Mouse (Mus musculus): ENCODE measurements around the gene Ndst2. TPM values are rescaled to one million over a fixed set of nuclear protein-coding genes. Genes with fewer than 3 reads are reported as not detected.

Gene Ndst2
- 67.8 and 82.6 TPM in 2 replicates for polyA plus RNA-seq (2012)

DNA sequence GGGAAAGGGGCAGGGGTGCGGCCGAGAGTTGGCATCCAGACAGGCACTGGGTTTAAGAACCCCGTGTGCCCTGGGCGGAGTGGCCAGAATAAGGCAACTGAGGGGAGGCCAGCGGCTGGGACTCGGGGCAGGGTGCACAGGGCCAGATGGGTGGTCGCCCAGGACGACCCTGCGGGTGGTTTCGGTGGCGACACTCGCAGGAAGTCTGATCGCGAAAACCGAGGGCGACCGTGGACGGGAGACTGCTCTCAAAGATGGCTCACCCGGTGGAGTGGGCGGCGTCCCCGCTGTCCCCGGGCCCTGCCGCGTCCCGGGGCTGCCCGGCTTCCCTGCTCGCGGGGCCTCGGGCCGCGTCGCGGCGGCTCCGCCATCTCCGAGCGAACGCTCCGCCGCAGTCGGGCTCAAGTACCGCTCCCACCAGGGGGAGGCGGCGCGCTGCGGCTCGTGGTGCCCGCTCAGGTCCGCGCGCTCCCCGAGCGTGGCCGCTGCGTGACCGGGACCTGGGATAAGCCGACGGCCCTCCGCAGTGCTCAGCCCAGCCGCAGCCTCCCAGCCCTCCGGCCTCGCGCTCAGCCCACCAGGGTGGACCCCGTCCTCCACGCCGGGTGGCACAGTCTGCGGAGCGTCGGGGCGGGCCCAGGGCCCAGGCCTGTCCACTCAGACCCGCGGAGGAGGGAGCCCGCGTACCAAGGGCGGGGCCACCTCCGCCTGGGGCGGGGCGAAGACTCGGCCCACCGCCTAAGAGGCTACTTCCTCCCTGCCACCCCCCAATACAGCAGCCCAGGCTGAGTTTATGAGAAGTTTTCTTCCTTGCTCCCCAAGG is at the start of gene Ndst2:
TSS of gene Ndst2 (minus strand) at position 611 of the 823 bp plus-strand sequence.
- TF ChIP-seq GATA1 (IDR thresholded peaks at IDR 0.05; ENCODE audit: low read length): no peak

DNA sequence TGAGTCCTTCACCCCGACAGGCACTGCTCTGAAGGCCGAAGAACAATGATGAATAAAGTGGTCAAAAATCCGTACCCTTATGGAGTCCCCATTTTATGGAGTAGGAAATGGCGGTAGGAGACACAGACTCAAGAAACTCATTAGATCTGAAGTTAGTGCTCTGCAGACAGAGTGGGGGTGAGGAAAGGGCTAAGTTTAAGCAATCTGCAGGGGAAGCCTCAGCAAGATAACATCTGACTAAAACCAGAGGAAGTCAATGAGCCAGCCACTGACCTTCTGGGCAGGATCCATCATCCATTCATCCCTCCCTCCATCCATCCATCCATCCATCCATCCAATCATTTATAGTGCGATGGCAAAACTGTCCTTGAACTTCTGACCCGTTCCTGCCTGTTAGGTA is 49.2 kb upstream of the Ndst2 start:
- TF ChIP-seq GATA1 (IDR thresholded peaks at IDR 0.05; ENCODE audit: low read length): no peak

DNA sequence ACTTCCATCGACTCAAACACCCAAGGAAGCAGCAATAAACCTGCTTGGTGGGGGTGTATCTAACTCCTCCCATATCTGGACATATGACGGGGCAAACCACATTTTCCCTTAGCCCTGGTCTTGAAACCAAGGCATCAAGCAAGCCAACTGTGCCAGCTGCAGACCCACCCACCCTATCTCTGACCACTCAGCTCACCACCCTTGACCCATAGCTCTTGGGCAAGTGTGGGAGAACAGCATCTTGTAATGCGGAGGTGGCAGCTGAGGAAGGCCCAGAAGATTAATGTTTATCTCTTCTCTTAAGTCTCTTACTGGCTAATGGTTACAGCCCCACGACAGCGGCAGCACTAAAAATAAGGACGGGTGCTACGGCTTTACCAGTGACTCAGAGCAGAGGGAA is 48.5 kb upstream of the Ndst2 start:
- no peak for TF ChIP-seq GATA1 (IDR thresholded peaks at IDR 0.05; ENCODE audit: low read length)

DNA sequence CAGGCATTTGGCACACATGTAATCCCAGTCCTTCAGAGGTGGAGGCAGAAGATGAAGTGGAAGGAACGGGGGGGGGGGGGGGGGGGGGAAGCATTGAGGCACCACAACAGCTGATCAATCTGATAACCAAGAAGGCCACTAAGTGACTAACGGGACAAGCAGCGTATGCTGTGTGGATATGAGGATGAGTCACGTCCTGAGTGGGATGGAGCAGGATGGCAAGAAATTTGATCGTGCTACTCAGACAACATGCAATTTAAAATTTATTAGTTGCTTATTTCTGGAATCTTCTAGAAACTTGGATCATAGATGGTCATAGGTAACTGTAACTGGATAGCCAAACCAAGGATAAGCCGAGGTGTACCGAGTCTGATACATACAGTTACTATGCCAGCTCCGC is 45.9 kb upstream of the Ndst2 start:
- no peak for TF ChIP-seq GATA1 (IDR thresholded peaks at IDR 0.05; ENCODE audit: low read length)

DNA sequence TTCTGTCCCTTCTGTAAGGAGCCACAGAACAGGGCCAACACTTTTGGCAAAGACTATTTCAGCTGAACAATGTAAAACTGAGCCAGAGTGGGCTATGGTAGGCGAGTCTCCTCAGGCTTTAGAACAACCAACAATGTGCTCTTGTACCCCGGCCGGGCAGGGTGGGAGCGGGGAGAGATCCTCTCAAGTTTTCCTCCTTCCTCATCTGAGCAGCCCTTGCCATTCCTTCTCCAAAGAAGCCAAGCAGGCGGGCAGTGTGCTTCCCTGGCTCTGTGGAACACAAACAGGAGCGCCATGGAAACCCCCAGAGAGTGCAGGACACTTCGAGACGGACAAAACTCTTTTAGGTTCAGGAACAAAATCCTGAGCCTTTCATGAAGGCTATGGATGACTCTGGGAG is 44.1 kb upstream of the Ndst2 start:
- TF ChIP-seq GATA1 (IDR thresholded peaks at IDR 0.05; ENCODE audit: low read length): no peak

DNA sequence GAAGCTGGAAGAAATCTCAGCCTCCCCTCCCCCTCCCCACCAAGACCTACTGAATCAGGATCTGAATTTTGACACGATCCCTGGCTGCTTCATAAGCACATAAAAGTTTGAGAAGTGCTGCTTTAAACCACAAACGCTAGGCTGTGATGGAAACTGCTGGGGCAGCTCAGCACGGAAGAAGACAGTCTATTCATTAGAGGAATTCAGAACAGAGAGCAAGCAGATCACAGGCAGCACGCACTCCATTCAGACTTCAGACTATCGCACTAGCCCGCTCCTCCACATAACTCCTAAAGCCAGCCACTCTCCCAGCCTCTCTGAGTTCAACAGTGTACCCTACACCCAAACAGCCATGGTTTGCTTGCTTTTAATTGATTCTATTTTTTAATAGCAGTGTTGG is 41.3 kb upstream of the Ndst2 start:
- no peak for TF ChIP-seq GATA1 (IDR thresholded peaks at IDR 0.05; ENCODE audit: low read length)

DNA sequence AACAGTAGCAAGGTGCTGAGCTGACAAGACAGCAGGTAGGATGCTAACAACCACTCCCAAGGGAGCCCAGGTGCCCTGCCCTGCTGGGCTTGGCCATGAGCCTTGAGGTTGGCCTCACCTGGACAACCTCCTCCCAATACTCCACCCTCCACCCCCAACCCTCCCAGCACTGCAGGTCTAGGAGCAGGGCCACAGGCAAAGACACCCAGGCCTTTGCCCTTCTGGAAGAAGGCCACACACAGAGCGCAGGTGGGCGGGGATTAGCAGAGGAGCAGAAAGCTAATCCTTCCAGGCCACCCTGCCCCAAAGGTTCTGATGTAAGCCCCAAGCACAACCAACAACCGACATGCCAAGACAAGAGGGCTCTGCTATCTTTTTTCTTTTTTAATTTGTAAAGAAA is 39.0 kb upstream of the Ndst2 start:
- TF ChIP-seq GATA1 (IDR thresholded peaks at IDR 0.05; ENCODE audit: low read length): no peak

DNA sequence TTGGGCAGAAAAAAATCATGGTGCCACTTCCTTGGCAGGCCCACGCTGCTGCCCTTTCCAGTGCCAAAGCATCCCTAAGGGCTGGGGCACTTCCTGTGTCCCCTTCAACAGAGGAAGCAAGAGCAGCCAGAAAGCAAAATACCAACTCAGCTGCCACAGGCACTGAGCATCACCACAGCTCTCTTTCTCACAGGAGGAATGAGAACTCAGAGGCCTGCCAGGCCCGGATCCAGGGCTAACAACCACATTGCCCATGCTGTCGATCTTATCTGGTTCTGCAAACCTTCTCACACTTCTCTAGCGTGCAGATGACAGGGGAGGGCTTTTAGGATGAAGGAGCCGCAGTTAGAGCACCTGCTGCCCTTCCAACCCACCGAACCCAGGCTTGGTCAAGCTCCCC is 38.4 kb upstream of the Ndst2 start:
- TF ChIP-seq GATA1 (IDR thresholded peaks at IDR 0.05; ENCODE audit: low read length): no peak

DNA sequence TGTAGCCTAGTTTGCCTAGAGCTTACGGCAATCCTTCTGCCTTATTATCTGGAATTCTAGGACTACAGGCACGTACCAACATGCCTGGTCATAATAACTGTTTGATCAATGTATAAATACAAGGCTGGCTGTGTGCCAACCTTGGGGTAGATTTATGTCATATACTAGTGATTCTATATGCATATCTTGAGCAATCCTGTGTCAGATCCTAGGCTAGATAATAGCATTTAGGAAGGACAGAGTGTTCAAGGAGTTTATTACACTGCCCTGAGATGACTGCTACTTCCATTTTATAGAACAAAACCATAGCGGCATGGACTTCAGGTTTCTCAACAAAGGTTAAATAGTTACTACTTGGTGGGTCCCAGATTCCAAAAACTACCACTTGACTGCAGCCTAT is 37.6 kb upstream of the Ndst2 start:
- no peak for TF ChIP-seq GATA1 (IDR thresholded peaks at IDR 0.05; ENCODE audit: low read length)

DNA sequence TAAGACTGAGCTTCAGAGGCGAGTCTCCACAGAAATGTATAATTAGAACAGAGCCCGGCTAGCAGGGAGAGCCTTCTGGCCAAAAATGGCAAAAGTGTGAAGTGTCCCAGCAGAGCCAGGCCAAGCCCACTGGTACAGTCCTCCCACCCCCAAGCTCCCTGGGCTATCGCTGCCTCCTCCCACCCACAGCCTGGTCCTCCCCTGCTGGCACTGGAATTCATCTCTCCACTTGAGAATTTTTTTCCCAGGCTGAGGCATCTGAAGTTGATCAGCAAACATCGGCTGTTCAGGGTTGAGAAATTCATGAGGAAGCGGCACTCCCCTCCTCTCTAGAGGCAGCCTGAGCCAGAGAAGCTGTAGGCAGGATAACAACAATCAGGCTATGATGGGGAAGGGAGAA is 34.2 kb upstream of the Ndst2 start:
- TF ChIP-seq GATA1 (IDR thresholded peaks at IDR 0.05; ENCODE audit: low read length): no peak

DNA sequence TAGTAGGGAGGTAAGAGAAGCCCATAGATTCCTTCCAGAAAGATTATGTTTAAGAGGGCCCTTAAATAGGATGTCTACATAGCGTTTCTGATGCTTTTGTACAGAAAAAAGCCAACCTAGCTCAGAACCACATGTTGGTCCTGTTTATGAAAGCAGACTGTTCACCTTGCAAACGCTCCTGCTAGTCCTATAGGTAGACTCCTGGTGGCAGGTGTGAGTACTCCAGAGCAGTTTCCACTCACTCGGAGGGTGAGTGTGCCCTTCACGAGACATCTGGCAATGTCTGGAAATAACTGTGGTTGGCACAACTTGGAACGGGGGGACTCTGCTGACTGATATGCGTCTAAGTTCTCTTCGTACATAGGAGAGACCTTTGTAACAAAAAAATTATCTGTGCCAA is 33.6 kb upstream of the Ndst2 start:
- TF ChIP-seq GATA1 (IDR thresholded peaks at IDR 0.05; ENCODE audit: low read length): no peak

DNA sequence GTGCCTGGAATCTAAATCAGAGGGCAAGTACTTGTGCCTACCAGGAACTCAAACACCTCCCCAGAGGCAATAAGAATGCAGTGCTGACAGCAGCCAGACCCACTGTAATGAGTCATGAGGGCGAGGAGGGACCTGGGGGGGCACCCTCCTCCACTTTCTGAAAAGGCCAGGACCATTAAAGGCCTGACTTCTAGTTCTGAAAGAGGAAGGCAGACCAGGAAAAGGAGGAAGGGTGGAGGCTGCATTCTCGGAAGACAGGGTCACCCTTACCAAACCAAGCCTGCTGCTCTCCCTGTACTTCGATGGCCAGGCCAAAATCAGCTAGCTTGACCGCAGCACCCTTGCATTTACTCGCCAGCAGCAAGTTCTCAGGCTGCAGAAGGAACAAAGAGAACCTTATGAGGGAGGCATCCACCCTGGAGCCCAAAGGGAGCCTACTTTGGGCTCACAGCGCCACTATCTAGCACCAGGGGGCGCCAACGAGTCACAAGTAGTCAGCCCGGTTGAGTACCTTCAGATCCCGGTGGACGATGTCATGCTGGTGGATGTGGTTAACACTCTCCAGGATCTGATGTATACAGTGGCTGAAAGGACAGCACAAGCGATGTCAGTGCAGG is 31.4 kb upstream of the Ndst2 start:
- TF ChIP-seq GATA1 (IDR thresholded peaks at IDR 0.05; ENCODE audit: low read length): no peak

DNA sequence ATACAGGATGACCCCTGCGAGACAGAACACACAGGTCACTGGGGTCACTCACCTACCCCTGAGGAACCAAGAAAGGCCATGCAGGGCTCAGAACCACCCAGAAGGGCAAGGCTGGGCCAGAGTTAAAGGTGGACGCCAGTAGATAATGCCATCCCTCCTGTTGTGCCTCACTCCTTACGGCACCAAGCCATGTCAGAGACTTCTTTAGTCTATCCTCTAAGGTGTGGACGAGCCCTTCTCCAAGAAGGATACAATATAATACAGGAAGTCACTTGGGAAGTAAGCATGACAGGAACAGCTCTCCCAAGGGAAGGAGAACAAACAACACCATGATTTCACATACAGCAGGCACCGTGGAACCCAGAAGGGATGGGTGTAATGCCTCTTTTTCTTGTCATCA is 30.6 kb upstream of the Ndst2 start:
- no peak for TF ChIP-seq GATA1 (IDR thresholded peaks at IDR 0.05; ENCODE audit: low read length)

DNA sequence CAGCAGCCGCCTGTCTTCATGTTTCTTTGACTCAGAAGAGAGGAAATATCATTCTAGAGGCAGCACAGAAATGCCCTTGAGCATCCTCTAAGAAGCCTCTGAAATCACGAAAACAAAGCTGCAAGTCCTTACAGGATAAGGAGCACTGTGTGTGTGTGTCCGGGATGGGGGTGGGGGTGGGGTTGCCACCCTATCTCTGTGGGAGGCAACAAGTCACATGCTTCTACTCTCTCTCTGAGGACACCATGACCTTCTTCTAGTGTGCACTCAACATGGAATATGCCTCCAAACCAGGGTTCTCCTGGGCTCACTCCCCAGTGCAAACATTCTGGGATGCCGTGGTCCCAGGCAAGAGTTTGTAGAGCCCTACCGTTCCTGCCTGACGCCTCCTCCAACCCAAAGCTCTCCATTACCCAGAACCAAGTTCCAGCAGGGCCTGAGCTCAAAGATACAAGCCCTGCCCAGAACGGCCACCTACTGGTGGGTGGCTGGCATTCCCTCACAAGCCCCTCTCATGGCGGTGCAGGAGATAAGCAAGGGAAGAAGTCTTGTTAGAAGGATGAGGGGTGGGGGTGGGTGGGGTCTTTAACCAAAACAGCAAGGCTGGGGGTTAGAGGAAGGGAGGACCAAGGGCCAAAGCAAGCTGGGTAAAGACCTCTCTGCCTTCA is 24.5 kb upstream of the Ndst2 start:
- TF ChIP-seq GATA1 (IDR thresholded peaks at IDR 0.05; ENCODE audit: low read length): no peak

DNA sequence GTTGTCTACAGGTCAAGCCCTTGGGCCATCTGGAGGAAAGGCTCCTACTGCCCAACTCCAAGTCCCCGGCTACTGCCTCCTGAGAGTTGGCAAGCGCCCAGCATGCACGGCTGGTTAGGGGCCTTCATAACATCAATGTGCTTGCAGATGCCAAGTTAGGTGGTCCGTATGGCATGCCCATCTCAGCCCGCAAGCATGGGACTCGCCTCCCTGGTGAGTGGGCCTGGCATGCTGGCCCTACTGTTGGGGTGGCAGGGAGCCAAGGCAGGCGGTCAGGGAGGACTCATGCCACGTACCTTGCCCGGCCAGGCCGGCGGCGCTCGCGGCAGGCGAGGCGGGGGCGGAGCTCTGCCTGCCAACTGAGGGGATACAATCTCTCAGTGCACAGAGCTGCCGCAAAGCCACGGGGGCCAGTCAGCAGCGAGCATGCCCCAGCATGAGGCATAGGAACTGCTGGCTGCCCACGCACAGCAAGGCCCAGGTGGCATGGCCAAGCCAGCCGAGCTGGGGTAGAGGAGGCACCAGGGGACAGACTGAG is 23.1 kb upstream of the Ndst2 start:
- TF ChIP-seq GATA1 (IDR thresholded peaks at IDR 0.05; ENCODE audit: low read length): no peak

DNA sequence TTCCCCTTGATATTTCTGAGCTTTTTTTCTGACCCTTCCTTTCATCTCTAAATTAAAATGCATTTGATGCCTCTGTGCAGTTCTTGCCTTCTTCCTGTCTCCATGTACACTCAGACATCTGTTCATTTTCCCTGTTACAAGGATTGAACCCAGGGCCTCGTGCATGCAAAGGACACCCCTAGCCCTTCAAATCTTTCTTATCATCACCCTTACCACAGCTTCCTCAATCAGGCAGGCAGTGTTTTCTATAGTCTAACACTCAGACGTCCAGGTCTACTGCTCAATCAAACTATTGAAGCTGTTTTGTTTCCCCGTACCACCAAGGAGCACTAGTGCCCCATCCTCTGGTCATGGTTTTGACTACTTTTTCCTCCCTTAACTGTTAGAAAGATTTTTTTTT is 19.4 kb upstream of the Ndst2 start:
- no peak for TF ChIP-seq GATA1 (IDR thresholded peaks at IDR 0.05; ENCODE audit: low read length)
